Mouse (Mus musculus) myocyte (in vitro differentiated cells): ENCODE results near the gene Srgap2. TPM values are rescaled to one million over a fixed set of nuclear protein-coding genes. Genes with fewer than 3 reads are reported as not detected.

Experiments
- H3K27me3 ChIP-seq: one replicate; pipeline ENCODE4 v1.6.1; 2011; ENCODE audit not compliant: control insufficient read depth, insufficient read depth, insufficient read length
- H3K36me3 ChIP-seq: one replicate; pipeline ENCODE4 v1.6.1; 2011; ENCODE audit not compliant: control insufficient read depth, insufficient read depth
- H3K4me2 ChIP-seq: one replicate; pipeline ENCODE4 v1.6.1; 2011; ENCODE audit warnings: low read depth, control low read depth
- H3K4me3 ChIP-seq: one replicate; pipeline ENCODE4 v1.5.1; 2011; ENCODE audit warnings: mild to moderate bottlenecking, control low read depth, moderate library complexity
- H3K79me2 ChIP-seq: one replicate; pipeline ENCODE4 v1.6.1; 2011; ENCODE audit not compliant: control insufficient read depth, insufficient read depth
- H3ac ChIP-seq: one replicate; pipeline ENCODE4 v1.6.1; 2011; ENCODE audit not compliant: control insufficient read depth, insufficient read length
- CEBPB ChIP-seq: IDR thresholded peaks from 2 replicates; pipeline ENCODE4 v1.6.1; 2011; ENCODE audit warnings: mild to moderate bottlenecking, moderate library complexity; ENCODE audit not compliant: poor library complexity, insufficient read depth, severe bottlenecking
- E2F4 ChIP-seq: IDR thresholded peaks from one replicate; pipeline ENCODE4 v1.6.1; 2011; ENCODE audit warnings: mild to moderate bottlenecking, control low read depth, moderate library complexity; ENCODE audit not compliant: insufficient read depth
- MAX ChIP-seq: IDR thresholded peaks from one replicate; pipeline ENCODE4 v1.6.1; 2011; ENCODE audit warnings: low read depth, mild to moderate bottlenecking, control low read depth
- MYOD1 ChIP-seq, 3 experiments: IDR thresholded peaks; one replicate each; pipeline ENCODE4 v1.6.1; 2011; ENCODE audit warnings: control low read depth in 2 of 3, low read depth in 2 of 3, mild to moderate bottlenecking in 2 of 3, moderate library complexity in 1 of 3; ENCODE audit not compliant: insufficient read length in 2 of 3, control insufficient read depth in 1 of 3
- MYOG ChIP-seq, 3 experiments: IDR thresholded peaks; one replicate each; pipeline ENCODE4 v1.6.1; 2011; ENCODE audit warnings: control low read depth in 2 of 3, low read depth in 2 of 3, mild to moderate bottlenecking in 2 of 3; ENCODE audit not compliant: insufficient read length in 2 of 3, control insufficient read depth in 1 of 3, insufficient read depth in 1 of 3
- POLR2A ChIP-seq: IDR thresholded peaks from one replicate; pipeline ENCODE4 v1.6.1; 2011; ENCODE audit warnings: low read depth, mild to moderate bottlenecking, control low read depth, moderate library complexity; ENCODE audit not compliant: insufficient read length
- POLR2AphosphoS2 ChIP-seq: IDR thresholded peaks from one replicate; pipeline ENCODE4 v1.6.1; 2011; ENCODE audit warnings: low read depth, control low read depth; ENCODE audit not compliant: insufficient read length
- REST ChIP-seq: IDR thresholded peaks from one replicate; pipeline ENCODE4 v1.6.1; 2011; ENCODE audit warnings: mild to moderate bottlenecking, control low read depth, moderate library complexity; ENCODE audit not compliant: insufficient read depth, insufficient read length
- SRF ChIP-seq: IDR thresholded peaks from one replicate; pipeline ENCODE4 v1.6.1; 2011; ENCODE audit warnings: low read depth; ENCODE audit not compliant: control insufficient read depth, insufficient read length
- TCF12 ChIP-seq: IDR thresholded peaks from one replicate; pipeline ENCODE4 v1.6.1; 2011; ENCODE audit warnings: mild to moderate bottlenecking, control low read depth; ENCODE audit not compliant: poor library complexity, insufficient read depth, severe bottlenecking
- TCF3 ChIP-seq: IDR thresholded peaks from one replicate; pipeline ENCODE4 v1.6.1; 2011; ENCODE audit warnings: low read depth, control low read depth; ENCODE audit not compliant: insufficient read length
- USF1 ChIP-seq: IDR thresholded peaks from one replicate; pipeline ENCODE4 v1.6.1; 2011; ENCODE audit warnings: low read depth, mild to moderate bottlenecking, control low read depth, moderate library complexity
- polyA plus RNA-seq: library from polyadenylated mRNA; unstranded; fragments of >200 nt; fragmentation: generic; extraction: Trizol; gene quantifications from one replicate; pipeline ENCODE4 v1.2.1, GENCODE M21; 2012; ENCODE audit warnings: missing spikeins

Gene Srgap2
- polyA plus RNA-seq, 1 experiment, result 19.1 TPM

- Histone ChIP-seq H3K36me3 (peaks cover 27% of the 10 kb centered on the region), H3K4me2 (no peak overlapping the region), H3K27me3 (no peaks in the 10 kb centered on the region), H3K4me3 (no peak overlapping the region), H3K79me2 (no peaks in the 10 kb centered on the region), H3ac (no peak overlapping the region)
- TF ChIP-seq MYOD1 (IDR thresholded peaks at IDR 0.05; ENCODE audit: control insufficient read depth in 1 of 3, insufficient read length in 2 of 3, low read depth in 2 of 3), result no peak
- no peak for TF ChIP-seq POLR2A
- no peak for TF ChIP-seq E2F4
- TF ChIP-seq TCF3, result no peak
- no peak for TF ChIP-seq USF1
- TF ChIP-seq MAX, result no peak
- TF ChIP-seq CEBPB, result no peak
- no peak for TF ChIP-seq SRF
- TF ChIP-seq POLR2AphosphoS2, result no peak
- TF ChIP-seq REST, result no peak
- TF ChIP-seq TCF12, result no peak
- no peak for TF ChIP-seq MYOG (IDR thresholded peaks at IDR 0.05; ENCODE audit: control insufficient read depth in 1 of 3, insufficient read depth in 1 of 3, insufficient read length in 2 of 3, low read depth in 2 of 3)
These were observed 226.4 kb downstream of the Srgap2 start for GRCm38 (mm10) chr1:131300750-131301149.

DNA sequence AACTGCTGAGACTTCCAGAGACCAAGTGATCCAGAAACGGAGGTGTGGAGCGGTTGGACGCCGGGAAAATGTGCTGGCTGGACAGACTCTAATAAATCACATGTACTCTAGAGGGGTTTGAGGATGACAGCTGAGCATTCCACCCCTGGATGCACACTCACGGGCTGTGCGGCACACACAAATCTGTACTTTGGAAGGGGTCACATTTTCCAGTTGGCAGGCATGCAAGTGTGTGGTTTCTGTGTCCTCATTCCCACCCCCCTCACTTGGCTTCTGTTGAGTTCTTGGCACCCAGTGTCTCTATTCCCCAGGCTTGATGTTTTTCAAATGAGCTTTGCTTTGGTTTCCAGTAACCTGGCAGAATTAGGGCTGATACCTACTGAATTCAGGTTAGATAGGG, 227.4 kb downstream of the Srgap2 start:
- H3K36me3 ChIP-seq, result peaks cover 31% of the 10 kb centered on the region
- H3K4me3 ChIP-seq, result no peak overlapping the region
- no peaks in the 10 kb centered on the region for H3K27me3 ChIP-seq

DNA sequence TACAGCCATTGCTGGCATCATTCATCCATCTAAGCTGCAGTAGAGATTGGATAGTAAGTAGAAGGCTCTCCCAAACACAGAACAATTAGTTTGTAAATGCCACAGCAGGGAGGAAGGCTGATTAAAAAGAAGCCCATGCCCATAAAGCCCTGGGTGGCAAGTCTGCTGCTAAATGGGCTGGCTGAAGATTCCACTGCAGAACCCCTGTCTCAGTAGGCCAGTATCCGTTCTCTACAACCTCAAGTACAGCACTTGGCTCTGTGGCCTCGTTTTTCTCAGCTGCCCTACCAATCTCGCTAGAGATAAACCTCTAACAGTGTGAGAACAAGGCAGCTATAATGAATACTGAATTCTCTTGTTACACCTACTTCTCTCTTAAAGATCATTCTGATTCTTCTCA, 227.9 kb downstream of the Srgap2 start:
- peaks cover 31% of the 10 kb centered on the region for H3K36me3 ChIP-seq
- no peak overlapping the region for H3K4me2 ChIP-seq
- no peak for TF ChIP-seq REST
- TF ChIP-seq USF1, result no peak
- H3K27me3 ChIP-seq, result no peaks in the 10 kb centered on the region
- H3ac ChIP-seq, result no peak overlapping the region
- H3K79me2 ChIP-seq, result no peaks in the 10 kb centered on the region
- H3K4me3 ChIP-seq, result no peak overlapping the region

More for the DNA sequence above, 227.4 kb downstream of the Srgap2 start:
- Histone ChIP-seq H3K79me2 (no peaks in the 10 kb centered on the region), H3ac (no peak overlapping the region), H3K4me2 (no peak overlapping the region)
- TF ChIP-seq MYOG (IDR thresholded peaks at IDR 0.05; ENCODE audit: control insufficient read depth in 1 of 3, insufficient read depth in 1 of 3, insufficient read length in 2 of 3, low read depth in 2 of 3) (peak in 1 of 3 experiments; percentile 10), CEBPB (no peak), TCF12 (no peak), SRF (no peak)

- Histone ChIP-seq H3K4me3 (no peak overlapping the region), H3K79me2 (no peaks in the 10 kb centered on the region), H3ac (no peak overlapping the region), H3K36me3 (peaks cover 32% of the 10 kb centered on the region), H3K4me2 (no peak overlapping the region), H3K27me3 (no peaks in the 10 kb centered on the region)
- TF ChIP-seq MAX, result no peak
- no peak for TF ChIP-seq USF1
These were observed 229.0 kb downstream of the Srgap2 start for GRCm38 (mm10) chr1:131298171-131298570.

DNA sequence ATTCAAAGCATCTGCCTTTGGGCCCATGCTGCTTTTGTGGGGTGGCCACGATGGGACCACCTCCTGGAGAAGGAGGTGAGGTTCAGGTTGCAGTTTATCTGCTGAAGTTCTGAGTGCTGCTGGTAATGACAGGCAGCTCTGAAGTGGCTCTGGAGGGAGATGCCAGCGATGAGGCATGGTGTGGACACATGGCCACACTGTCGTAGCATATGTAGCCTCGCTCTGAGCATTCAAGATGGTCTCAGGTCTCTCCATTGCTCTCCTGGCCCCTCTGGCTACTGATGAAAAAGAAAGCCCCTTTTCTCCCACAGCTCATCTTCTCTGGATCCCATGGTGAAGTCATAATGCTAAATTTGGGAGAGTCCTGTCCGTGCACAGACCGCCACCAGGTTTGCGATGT, 230.4 kb downstream of the Srgap2 start:
- peaks cover 41% of the 10 kb centered on the region for H3K36me3 ChIP-seq

More for the DNA sequence above, 230.4 kb downstream of the Srgap2 start:
- no peaks in the 10 kb centered on the region for H3K27me3 ChIP-seq
- no peak for TF ChIP-seq CEBPB
- TF ChIP-seq USF1, result no peak
- TF ChIP-seq REST, result no peak
- TF ChIP-seq MAX, result no peak
- no peak for TF ChIP-seq MYOG (IDR thresholded peaks at IDR 0.05; ENCODE audit: control insufficient read depth in 1 of 3, insufficient read depth in 1 of 3, insufficient read length in 2 of 3, low read depth in 2 of 3)
- TF ChIP-seq TCF12, result no peak
- no peak for TF ChIP-seq POLR2A
- TF ChIP-seq SRF, result no peak
- no peak for TF ChIP-seq POLR2AphosphoS2
- TF ChIP-seq MYOD1 (IDR thresholded peaks at IDR 0.05; ENCODE audit: control insufficient read depth in 1 of 3, insufficient read length in 2 of 3, low read depth in 2 of 3), result no peak
- TF ChIP-seq E2F4, result no peak
- no peak for TF ChIP-seq TCF3
- no peaks in the 10 kb centered on the region for H3K79me2 ChIP-seq
- no peak overlapping the region for H3K4me3 ChIP-seq
- H3ac ChIP-seq, result no peak overlapping the region
- H3K4me2 ChIP-seq, result no peak overlapping the region
